In the genomic region with DNA sequence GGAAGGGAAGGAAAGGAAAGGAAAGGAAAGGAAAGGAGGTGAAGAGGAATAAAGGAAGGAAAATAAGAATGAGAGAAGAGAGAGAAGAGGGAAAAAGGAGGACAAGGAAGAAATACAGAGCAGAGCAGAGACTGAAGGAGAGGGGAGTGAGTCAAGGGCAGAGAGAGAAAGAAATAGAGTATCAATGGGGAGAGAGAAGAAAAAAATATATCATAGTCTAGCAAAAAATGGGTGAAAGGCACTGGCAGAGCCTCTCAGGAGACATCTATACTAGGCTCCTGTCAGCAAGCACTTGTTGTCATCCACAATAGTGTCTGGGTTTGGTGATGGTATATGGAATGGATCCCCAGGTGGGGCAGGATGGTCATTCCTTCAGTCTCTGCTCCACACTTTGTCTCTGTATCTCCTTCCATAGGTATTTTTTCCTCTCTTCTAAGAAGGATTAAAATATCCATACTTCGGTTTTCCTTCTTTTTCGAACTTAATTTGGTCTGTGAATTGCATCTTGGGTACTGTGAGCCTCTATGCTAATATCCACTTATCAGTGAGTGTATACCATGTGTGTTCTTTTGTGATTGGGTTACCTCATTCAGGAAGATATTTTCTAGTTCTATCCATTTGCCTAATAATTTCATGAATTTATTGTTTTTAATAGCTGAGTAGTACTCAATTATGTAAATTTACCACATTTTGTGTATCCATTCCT, we compare ENCODE assay signal across 25 mouse cellular contexts. TPM values are rescaled to one million over a fixed set of nuclear protein-coding genes. Genes with fewer than 3 reads are reported as not detected.
"Had no signal": no experiment of that assay in that cellular context is flagged by ENCODE, and none has a peak within 500 bp of the region (broad histone marks: within the 10 kb centered on the region; RNA-seq: fewer than 3 reads in every experiment).

No protein-coding gene starts in this region.

- H3K27me3 ChIP-seq: neural tube, embryonic 13.5 days; neural tube, embryonic 15.5 days; stomach, embryonic 15.5 days had no signal

- H3K36me3 ChIP-seq: neural tube, embryonic 13.5 days; neural tube, embryonic 15.5 days; stomach, embryonic 15.5 days had no signal

- H3K4me3 ChIP-seq: neural tube, embryonic 13.5 days; neural tube, embryonic 15.5 days; stomach, embryonic 15.5 days had no signal

- H3K27ac ChIP-seq: neural tube, embryonic 13.5 days; neural tube, embryonic 15.5 days; stomach, embryonic 15.5 days; stomach, postnatal 0 days had no signal

- H3K9ac ChIP-seq: neural tube, embryonic 13.5 days; neural tube, embryonic 15.5 days; stomach, embryonic 15.5 days had no signal

- H3K9me3 ChIP-seq: neural tube, embryonic 13.5 days; neural tube, embryonic 15.5 days; stomach, embryonic 15.5 days had no signal

- H3K4me1 ChIP-seq: neural tube, embryonic 13.5 days; neural tube, embryonic 15.5 days; stomach, embryonic 15.5 days had no signal

- DNase-seq: retina, postnatal 1 day; right cerebral cortex, adult 18-20 months; right cerebral cortex, postnatal 14 days; right cerebral cortex, postnatal 25 days; right cerebral cortex, postnatal 4 days; spleen, adult 18-20 months; thymus, adult 18-20 months; thymus, adult 2 months; thymus, postnatal 14 days; thymus, postnatal 25 days; thymus, postnatal 36 days; thymus, postnatal 4 days had no signal

RNA-seq across cellular contexts. Expression of a gene that starts 14.4 kb away (rescaled TPM):
- total RNA-seq: neutrophil, adult 5-6 weeks had no signal
- polyA plus RNA-seq: neural tube, embryonic 13.5 days; neural tube, embryonic 14.5 days; neural tube, embryonic 15.5 days; small intestine, adult 2 months; spleen, adult 2 months; stomach, embryonic 14.5 days; stomach, embryonic 15.5 days; stomach, embryonic 16.5 days; stomach, postnatal 0 days; testis, adult 2 months; thymus, adult 2 months; thymus, postnatal 0 days; urinary bladder, adult 2 months had no signal

RNA-seq across cellular contexts. Expression of a gene that starts 31.7 kb away (rescaled TPM):
- total RNA-seq: neutrophil, adult 5-6 weeks had no signal
- polyA plus RNA-seq: neural tube, embryonic 13.5 days; neural tube, embryonic 14.5 days; neural tube, embryonic 15.5 days; small intestine, adult 2 months; spleen, adult 2 months; stomach, embryonic 14.5 days; stomach, embryonic 15.5 days; stomach, embryonic 16.5 days; stomach, postnatal 0 days; testis, adult 2 months; thymus, adult 2 months; thymus, postnatal 0 days; urinary bladder, adult 2 months had no signal

RNA-seq across cellular contexts. Expression of a gene that starts 33.6 kb away (rescaled TPM):
- total RNA-seq: neutrophil, adult 5-6 weeks had no signal
- polyA plus RNA-seq: neural tube, embryonic 13.5 days; neural tube, embryonic 14.5 days; neural tube, embryonic 15.5 days; small intestine, adult 2 months; spleen, adult 2 months; stomach, embryonic 14.5 days; stomach, embryonic 15.5 days; stomach, embryonic 16.5 days; stomach, postnatal 0 days; testis, adult 2 months; thymus, postnatal 0 days; urinary bladder, adult 2 months had no signal
